Mouse (Mus musculus): ENCODE data around the gene Pdia4. TPM values are rescaled to one million over a fixed set of nuclear protein-coding genes. Genes with fewer than 3 reads are reported as not detected.
"Not testable (repeated sequence)": the region's sequence is repeated elsewhere in the genome, so short reads cannot be mapped to it uniquely, and the experiment has no call there.

Pdia4 gene
- polyA plus RNA-seq, 1 experiment = not detected

GRCm38 (mm10) chr6:47781091-47781968 lies 31.9 kb downstream of the Pdia4 start:
- Histone ChIP-seq H3K4me1 (ENCODE audit: control insufficient read depth, insufficient read depth, low read length) (no peaks in the 10 kb centered on the region), H3K27ac (ENCODE audit: insufficient read depth, low read depth, low read length) (peak overlapping the region; percentile 57), H3K4me3 (ENCODE audit: insufficient read depth, low read depth, low read length) (0 out of 2 replicates have a peak overlapping the region, but pooled peaks have one; percentile 13)
- WGBS = under 1% methylated on average over 21 of the region's 21 CpGs
- TF ChIP-seq POLR2A (IDR thresholded peaks at IDR 0.05; ENCODE audit: insufficient read depth, low read depth, low read length) (no peak), CTCF (IDR thresholded peaks at IDR 0.05; ENCODE audit: insufficient read depth, low read depth, low read length) (no peak)

GRCm38 (mm10) chr6:47780576-47781013 lies 32.6 kb downstream of the Pdia4 start:
- Histone ChIP-seq H3K27ac (ENCODE audit: insufficient read depth, low read depth, low read length) (no peak overlapping the region), H3K4me3 (ENCODE audit: insufficient read depth, low read depth, low read length) (no peak overlapping the region), H3K4me1 (ENCODE audit: control insufficient read depth, insufficient read depth, low read length) (no peaks in the 10 kb centered on the region)
- TF ChIP-seq CTCF (IDR thresholded peaks at IDR 0.05; ENCODE audit: insufficient read depth, low read depth, low read length) (no peak), POLR2A (IDR thresholded peaks at IDR 0.05; ENCODE audit: insufficient read depth, low read depth, low read length) (no peak)
- 3% methylated on average over 2 of the region's 2 CpGs for WGBS

- H3K4me3 ChIP-seq (ENCODE audit: insufficient read depth, low read depth, low read length) = peak overlapping the region; percentile 25
- 58% methylated on average over 7 of the region's 19 CpGs for WGBS
- not testable (repeated sequence) for H3K27ac ChIP-seq (ENCODE audit: insufficient read depth, low read depth, low read length); H3K4me1 ChIP-seq (ENCODE audit: control insufficient read depth, insufficient read depth, low read length)
These were observed 41.5 kb downstream of the Pdia4 start for GRCm38 (mm10) chr6:47771760-47772159.

GRCm38 (mm10) chr6:47771113-47771512 lies 42.1 kb downstream of the Pdia4 start:
- 86% methylated on average over 12 of the region's 12 CpGs for WGBS
- H3K4me3 ChIP-seq (ENCODE audit: insufficient read depth, low read depth, low read length); H3K27ac ChIP-seq (ENCODE audit: insufficient read depth, low read depth, low read length); H3K4me1 ChIP-seq (ENCODE audit: control insufficient read depth, insufficient read depth, low read length): not testable (repeated sequence)

- not testable (repeated sequence) for H3K4me3 ChIP-seq (ENCODE audit: insufficient read depth, low read depth, low read length); H3K27ac ChIP-seq (ENCODE audit: insufficient read depth, low read depth, low read length); H3K4me1 ChIP-seq (ENCODE audit: control insufficient read depth, insufficient read depth, low read length)
- WGBS = 72% methylated on average over 4 of the region's 4 CpGs
These were observed 43.4 kb downstream of the Pdia4 start for GRCm38 (mm10) chr6:47769861-47770260.

GRCm38 (mm10) chr6:47768520-47768919 lies 44.7 kb downstream of the Pdia4 start:
- not testable (repeated sequence) for H3K4me1 ChIP-seq (ENCODE audit: control insufficient read depth, insufficient read depth, low read length); H3K4me3 ChIP-seq (ENCODE audit: insufficient read depth, low read depth, low read length); H3K27ac ChIP-seq (ENCODE audit: insufficient read depth, low read depth, low read length)
- WGBS = 57% methylated on average over 3 of the region's 12 CpGs

GRCm38 (mm10) chr6:47767355-47767754 lies 45.9 kb downstream of the Pdia4 start:
- 65% methylated on average over 7 of the region's 20 CpGs for WGBS
- not testable (repeated sequence) for H3K27ac ChIP-seq (ENCODE audit: insufficient read depth, low read depth, low read length); H3K4me1 ChIP-seq (ENCODE audit: control insufficient read depth, insufficient read depth, low read length); H3K4me3 ChIP-seq (ENCODE audit: insufficient read depth, low read depth, low read length)

- not testable (repeated sequence) for H3K27ac ChIP-seq (ENCODE audit: insufficient read depth, low read depth, low read length); H3K4me3 ChIP-seq (ENCODE audit: insufficient read depth, low read depth, low read length); H3K4me1 ChIP-seq (ENCODE audit: control insufficient read depth, insufficient read depth, low read length)
- 91% methylated on average over 9 of the region's 10 CpGs for WGBS
These were observed 50.5 kb downstream of the Pdia4 start for GRCm38 (mm10) chr6:47762686-47763085.

- 88% methylated on average over 14 of the region's 16 CpGs for WGBS
- not testable (repeated sequence) for H3K4me1 ChIP-seq (ENCODE audit: control insufficient read depth, insufficient read depth, low read length); H3K27ac ChIP-seq (ENCODE audit: insufficient read depth, low read depth, low read length); H3K4me3 ChIP-seq (ENCODE audit: insufficient read depth, low read depth, low read length)
These were observed 53.8 kb downstream of the Pdia4 start for GRCm38 (mm10) chr6:47759406-47759805.

- 5% methylated on average over 21 of the region's 38 CpGs for WGBS
- H3K4me3 ChIP-seq (ENCODE audit: insufficient read depth, low read depth, low read length) = peak overlapping the region; percentile 41
These were observed 55.4 kb downstream of the Pdia4 start for GRCm38 (mm10) chr6:47757849-47758248.

GRCm38 (mm10) chr6:47757429-47757828 lies 55.8 kb downstream of the Pdia4 start:
- H3K4me1 ChIP-seq (ENCODE audit: control insufficient read depth, insufficient read depth, low read length); H3K27ac ChIP-seq (ENCODE audit: insufficient read depth, low read depth, low read length): not testable (repeated sequence)
- 3% methylated on average over 12 of the region's 22 CpGs for WGBS
- H3K4me3 ChIP-seq (ENCODE audit: insufficient read depth, low read depth, low read length) = 0 out of 2 replicates have a peak overlapping the region, but pooled peaks have one; percentile 10

More at GRCm38 (mm10) chr6:47757849-47758248, 55.4 kb downstream of the Pdia4 start:
- H3K4me1 ChIP-seq (ENCODE audit: control insufficient read depth, insufficient read depth, low read length); H3K27ac ChIP-seq (ENCODE audit: insufficient read depth, low read depth, low read length): not testable (repeated sequence)

- 1% methylated on average over 15 of the region's 44 CpGs for WGBS
- not testable (repeated sequence) for H3K4me3 ChIP-seq (ENCODE audit: insufficient read depth, low read depth, low read length); H3K4me1 ChIP-seq (ENCODE audit: control insufficient read depth, insufficient read depth, low read length); H3K27ac ChIP-seq (ENCODE audit: insufficient read depth, low read depth, low read length)
These were observed 60.1 kb downstream of the Pdia4 start for GRCm38 (mm10) chr6:47753144-47753543.

- WGBS = 7% methylated on average over 14 of the region's 25 CpGs
- H3K4me1 ChIP-seq (ENCODE audit: control insufficient read depth, insufficient read depth, low read length); H3K27ac ChIP-seq (ENCODE audit: insufficient read depth, low read depth, low read length): not testable (repeated sequence)
- H3K4me3 ChIP-seq (ENCODE audit: insufficient read depth, low read depth, low read length) = peak overlapping the region; percentile 18
These were observed 64.9 kb downstream of the Pdia4 start for GRCm38 (mm10) chr6:47748306-47748705.

GRCm38 (mm10) chr6:47747886-47748285 lies 65.3 kb downstream of the Pdia4 start:
- 88% methylated on average over 4 of the region's 8 CpGs for WGBS
- not testable (repeated sequence) for H3K4me1 ChIP-seq (ENCODE audit: control insufficient read depth, insufficient read depth, low read length); H3K27ac ChIP-seq (ENCODE audit: insufficient read depth, low read depth, low read length); H3K4me3 ChIP-seq (ENCODE audit: insufficient read depth, low read depth, low read length)

All from olfactory bulb, adult 2 months (tissue).